Mouse (Mus musculus) midbrain, embryonic 10.5 days (tissue): ENCODE results near the gene Sparcl1. TPM values are rescaled to one million over a fixed set of nuclear protein-coding genes. Genes with fewer than 3 reads are reported as not detected.
A peak's percentile ranks its signal among the peaks of the same experiment; 100 is the strongest.

ENCODE experiments used
- DNase-seq: peaks from one replicate; pipeline ENCODE4 v3.0.0-alpha.2; 2017; ENCODE audit warnings: low spot score
- H3K27ac ChIP-seq: fragments of 300-500 bp; sonication (generic); replicated peaks from 2 replicates; pipeline ENCODE4 v1.5.1; 2016; ENCODE audit warnings: mild to moderate bottlenecking
- H3K27me3 ChIP-seq: fragments of 300-500 bp; sonication (generic); 2 replicates; pipeline ENCODE4 v1.6.1; 2016; ENCODE audit warnings: low read depth, mild to moderate bottlenecking; ENCODE audit not compliant: poor library complexity, severe bottlenecking
- H3K36me3 ChIP-seq: fragments of 300-500 bp; sonication (generic); 2 replicates; pipeline ENCODE4 v1.6.1; 2016; ENCODE audit warnings: mild to moderate bottlenecking, moderate library complexity
- H3K4me1 ChIP-seq: fragments of 300-500 bp; sonication (generic); 2 replicates; pipeline ENCODE4 v1.6.1; 2016
- H3K4me3 ChIP-seq: fragments of 300-500 bp; sonication (generic); 2 replicates; pipeline ENCODE4 v1.5.1; 2016; ENCODE audit warnings: mild to moderate bottlenecking, moderate library complexity
- H3K9me3 ChIP-seq: fragments of 300-500 bp; sonication (generic); replicated peaks from 2 replicates; pipeline ENCODE4 v1.6.1; 2016; ENCODE audit warnings: mild to moderate bottlenecking
- WGBS: fragments of 180-500 bp; shearing (Covaris S2); methylation state at CpG from one replicate; pipeline ENCODE4 v1.1.7; 2016; 5-methylcytosine and 5-hydroxymethylcytosine counted together
- polyA plus RNA-seq: library from polyadenylated mRNA; unstranded; fragments of >200 nt; fragmentation: Nextera tagmentation; extraction: Ambion mirVana; gene quantifications from 2 replicates; pipeline ENCODE4 v1.2.1, GENCODE M21; 2016

Sparcl1 gene
- 30.0 and 42.1 TPM in 2 replicates for polyA plus RNA-seq

DNA sequence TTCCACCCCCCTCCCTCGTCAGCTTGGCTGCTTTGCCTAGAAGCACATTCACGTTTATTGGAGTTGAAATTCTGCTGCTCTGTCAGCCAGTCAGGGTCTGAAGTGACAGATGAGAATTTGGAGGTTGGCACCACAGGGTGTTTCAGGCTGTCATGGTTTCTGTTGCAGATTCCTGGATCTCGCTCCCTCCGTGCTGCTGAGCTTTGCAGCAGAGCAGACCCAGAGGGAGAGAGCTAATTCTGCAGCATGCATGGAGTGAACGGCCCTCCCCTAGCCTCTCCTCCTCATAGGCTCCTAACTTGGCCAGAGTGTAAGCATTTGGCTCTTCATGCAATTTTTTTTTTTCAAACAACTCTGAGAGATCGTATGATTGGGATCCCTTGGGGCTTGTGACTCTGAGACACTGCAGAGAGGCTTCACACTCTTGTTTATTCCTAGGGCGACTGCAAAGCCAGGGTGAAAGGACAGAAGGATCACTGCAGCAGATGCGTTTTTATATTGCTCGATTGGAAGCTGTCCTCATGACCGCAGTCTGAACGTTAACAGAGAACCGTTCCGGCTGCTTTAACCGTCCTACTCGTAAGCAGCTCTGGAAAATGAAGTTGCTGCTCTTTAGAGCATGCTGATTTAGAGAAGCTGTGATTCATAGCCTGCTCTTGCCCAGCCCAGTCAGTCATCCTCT, at the start of gene Sparcl1:
Sparcl1 (minus strand) TSS at position 243 of the 682 bp plus-strand sequence.
- H3K27ac ChIP-seq: peak within 1 kb of the TSS; percentile 81
- peak; percentile 24 for DNase-seq
- H3K36me3 ChIP-seq: no peaks in the 10 kb centered on the region
- peaks cover 6% of the 10 kb centered on the region; the same call in 1 of the 2 replicates for H3K27me3 ChIP-seq
- peak within 1 kb of the TSS; percentile 11; the same call in 1 of the 2 replicates for H3K4me3 ChIP-seq
- WGBS: 34% methylated on average over 15 of the region's 15 CpGs
- H3K9me3 ChIP-seq: no peaks in the 10 kb centered on the region
- peaks cover 64% of the 10 kb centered on the region for H3K4me1 ChIP-seq

GRCm38 (mm10) chr5:104161390-104161789, 47.9 kb upstream of the Sparcl1 start:
- H3K27ac ChIP-seq: no peak overlapping the region
- DNase-seq: no peak
- WGBS: 79% methylated on average over 1 of the region's 1 CpGs
- H3K36me3 ChIP-seq: no peaks in the 10 kb centered on the region
- no peaks in the 10 kb centered on the region for H3K4me1 ChIP-seq
- H3K9me3 ChIP-seq: no peaks in the 10 kb centered on the region
- no peaks in the 10 kb centered on the region for H3K27me3 ChIP-seq
- no peak overlapping the region for H3K4me3 ChIP-seq

DNA sequence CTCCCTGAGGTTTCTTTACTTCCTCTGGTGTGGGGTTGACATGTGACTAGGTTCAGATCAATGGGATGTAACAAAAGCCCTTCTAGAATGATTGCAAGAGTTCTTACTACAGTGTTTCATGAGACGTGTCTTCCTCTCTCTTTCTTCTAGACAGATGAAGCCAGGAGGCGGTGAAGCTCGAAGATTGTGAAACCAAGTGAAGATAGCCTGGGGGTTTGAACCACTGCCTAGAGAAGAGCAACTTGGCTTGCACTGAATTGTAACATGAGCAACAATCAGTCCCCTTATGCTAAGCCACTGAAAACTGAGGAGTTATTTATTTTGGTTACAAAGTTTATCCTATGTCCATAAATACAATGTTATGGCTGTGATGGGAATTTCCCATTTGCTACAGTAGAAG, 47.0 kb upstream of the Sparcl1 start:
- no peaks in the 10 kb centered on the region for H3K27me3 ChIP-seq
- no peaks in the 10 kb centered on the region for H3K4me1 ChIP-seq
- no peak for DNase-seq
- H3K4me3 ChIP-seq: no peak overlapping the region
- no peaks in the 10 kb centered on the region for H3K36me3 ChIP-seq
- H3K27ac ChIP-seq: no peak overlapping the region
- 78% methylated on average over 3 of the region's 3 CpGs for WGBS
- no peaks in the 10 kb centered on the region for H3K9me3 ChIP-seq

GRCm38 (mm10) chr5:104158332-104159052, 45.0 kb upstream of the Sparcl1 start:
- Histone ChIP-seq H3K4me1 (no peaks in the 10 kb centered on the region), H3K36me3 (no peaks in the 10 kb centered on the region), H3K9me3 (no peaks in the 10 kb centered on the region), H3K27ac (no peak overlapping the region), H3K27me3 (no peaks in the 10 kb centered on the region), H3K4me3 (no peak overlapping the region)
- no peak for DNase-seq
- WGBS: 90% methylated on average over 7 of the region's 7 CpGs

DNA sequence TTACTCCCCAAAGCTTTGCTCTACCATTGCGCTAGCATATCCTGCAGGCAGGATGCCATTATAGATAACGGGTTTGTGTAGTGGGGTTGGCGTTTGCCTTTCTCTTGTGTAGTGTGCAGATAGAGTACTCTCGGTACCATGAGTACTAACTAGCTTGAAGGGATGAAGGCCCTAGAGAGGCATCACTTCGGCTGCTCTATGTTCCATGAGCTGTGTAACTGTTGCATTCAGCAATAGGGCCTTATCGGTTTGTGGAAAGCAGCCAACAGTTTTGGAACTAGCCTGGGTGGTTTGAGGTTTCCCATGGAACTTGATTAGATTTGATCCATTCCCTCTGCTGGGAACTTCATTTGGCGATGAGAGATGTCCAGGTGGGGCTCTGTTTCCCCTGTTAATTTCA, 44.2 kb upstream of the Sparcl1 start:
- no peak for DNase-seq
- Histone ChIP-seq H3K9me3 (no peaks in the 10 kb centered on the region), H3K27ac (no peak overlapping the region), H3K4me3 (no peak overlapping the region), H3K36me3 (no peaks in the 10 kb centered on the region), H3K27me3 (no peaks in the 10 kb centered on the region), H3K4me1 (no peaks in the 10 kb centered on the region)
- 92% methylated on average over 7 of the region's 7 CpGs for WGBS

DNA sequence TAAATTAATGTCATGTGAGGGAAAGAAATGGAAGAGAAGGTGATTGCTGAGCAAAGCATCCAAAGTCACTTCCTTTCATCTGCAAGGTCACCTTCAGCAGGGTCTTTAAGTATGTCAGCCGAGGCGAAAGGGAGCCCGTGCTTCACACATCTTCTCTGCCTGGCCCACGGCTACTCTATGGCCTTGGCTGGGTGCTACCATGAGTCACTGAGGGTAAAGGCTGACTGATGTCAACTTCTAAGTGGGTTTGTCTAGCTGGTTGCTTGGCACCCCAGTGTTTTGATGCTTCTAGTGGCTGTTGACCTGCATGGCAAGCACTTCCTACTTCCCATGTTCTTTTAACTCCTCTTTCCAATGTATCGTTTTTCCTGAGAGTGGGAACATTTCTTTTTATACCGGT, 36.7 kb upstream of the Sparcl1 start:
- H3K4me1 ChIP-seq: no peaks in the 10 kb centered on the region
- no peaks in the 10 kb centered on the region for H3K36me3 ChIP-seq
- no peak overlapping the region for H3K27ac ChIP-seq
- no peaks in the 10 kb centered on the region for H3K27me3 ChIP-seq
- WGBS: 93% methylated on average over 6 of the region's 6 CpGs
- H3K4me3 ChIP-seq: no peak overlapping the region
- DNase-seq: no peak
- H3K9me3 ChIP-seq: peaks cover 4% of the 10 kb centered on the region; the same call in 1 of the 2 replicates

GRCm38 (mm10) chr5:104149349-104149748, 35.8 kb upstream of the Sparcl1 start:
- H3K4me3 ChIP-seq: no peak overlapping the region
- 73% methylated on average over 7 of the region's 7 CpGs for WGBS
- no peaks in the 10 kb centered on the region for H3K4me1 ChIP-seq
- no peak overlapping the region for H3K27ac ChIP-seq
- no peaks in the 10 kb centered on the region for H3K27me3 ChIP-seq
- no peak for DNase-seq
- H3K9me3 ChIP-seq: peaks cover 4% of the 10 kb centered on the region; the same call in 1 of the 2 replicates
- no peaks in the 10 kb centered on the region for H3K36me3 ChIP-seq

- Histone ChIP-seq H3K4me3 (no peak overlapping the region), H3K27ac (no peak overlapping the region), H3K9me3 (no peaks in the 10 kb centered on the region), H3K36me3 (no peaks in the 10 kb centered on the region), H3K27me3 (no peaks in the 10 kb centered on the region), H3K4me1 (no peaks in the 10 kb centered on the region)
- no peak for DNase-seq
- WGBS: 85% methylated on average over 4 of the region's 4 CpGs
Measured at GRCm38 (mm10) chr5:104144057-104144456, 30.5 kb upstream of the Sparcl1 start.

GRCm38 (mm10) chr5:104141067-104141466, 27.5 kb upstream of the Sparcl1 start:
- Histone ChIP-seq H3K27ac (no peak overlapping the region), H3K9me3 (no peaks in the 10 kb centered on the region), H3K4me1 (no peaks in the 10 kb centered on the region), H3K36me3 (no peaks in the 10 kb centered on the region), H3K4me3 (no peak overlapping the region), H3K27me3 (no peaks in the 10 kb centered on the region)
- WGBS: 83% methylated on average over 2 of the region's 2 CpGs
- no peak for DNase-seq

- Histone ChIP-seq H3K4me3 (no peak overlapping the region), H3K9me3 (no peaks in the 10 kb centered on the region), H3K4me1 (no peaks in the 10 kb centered on the region), H3K36me3 (no peaks in the 10 kb centered on the region), H3K27ac (peak overlapping the region; percentile 55; the same call in 1 of the 2 replicates), H3K27me3 (no peaks in the 10 kb centered on the region)
- 83% methylated on average over 10 of the region's 10 CpGs for WGBS
- no peak for DNase-seq
Measured at GRCm38 (mm10) chr5:104137920-104138541, 24.5 kb upstream of the Sparcl1 start.

GRCm38 (mm10) chr5:104133752-104134151, 20.2 kb upstream of the Sparcl1 start:
- H3K27me3 ChIP-seq: no peaks in the 10 kb centered on the region
- H3K27ac ChIP-seq: no peak overlapping the region
- 80% methylated on average over 4 of the region's 4 CpGs for WGBS
- no peaks in the 10 kb centered on the region for H3K9me3 ChIP-seq
- H3K4me1 ChIP-seq: no peaks in the 10 kb centered on the region; the same call in 1 of the 2 replicates
- no peak overlapping the region for H3K4me3 ChIP-seq
- no peaks in the 10 kb centered on the region for H3K36me3 ChIP-seq
- no peak for DNase-seq

DNA sequence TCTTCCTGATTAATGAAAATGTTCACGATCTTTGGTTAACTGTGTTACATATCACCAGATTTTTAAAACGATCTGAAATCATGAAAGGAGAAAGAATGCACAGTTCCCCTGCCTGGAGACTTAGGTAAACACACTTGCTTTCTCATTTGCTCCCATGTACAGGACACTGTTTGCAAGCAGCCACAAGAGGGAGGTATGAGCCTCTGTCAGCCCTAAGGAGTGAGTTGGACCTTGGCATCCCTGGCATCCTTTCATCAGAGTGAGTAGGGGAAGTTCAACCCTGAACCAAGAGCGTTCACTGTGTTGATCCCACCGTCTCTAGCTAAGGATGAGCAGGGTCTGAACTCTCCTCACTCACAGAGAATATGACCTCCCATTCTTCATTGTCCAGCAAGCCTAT, 18.0 kb upstream of the Sparcl1 start:
- H3K27ac ChIP-seq: no peak overlapping the region
- H3K27me3 ChIP-seq: no peaks in the 10 kb centered on the region
- no peaks in the 10 kb centered on the region for H3K36me3 ChIP-seq
- no peak for DNase-seq
- H3K9me3 ChIP-seq: no peaks in the 10 kb centered on the region
- H3K4me1 ChIP-seq: peaks cover 3% of the 10 kb centered on the region
- H3K4me3 ChIP-seq: no peak overlapping the region
- 77% methylated on average over 4 of the region's 4 CpGs for WGBS

DNA sequence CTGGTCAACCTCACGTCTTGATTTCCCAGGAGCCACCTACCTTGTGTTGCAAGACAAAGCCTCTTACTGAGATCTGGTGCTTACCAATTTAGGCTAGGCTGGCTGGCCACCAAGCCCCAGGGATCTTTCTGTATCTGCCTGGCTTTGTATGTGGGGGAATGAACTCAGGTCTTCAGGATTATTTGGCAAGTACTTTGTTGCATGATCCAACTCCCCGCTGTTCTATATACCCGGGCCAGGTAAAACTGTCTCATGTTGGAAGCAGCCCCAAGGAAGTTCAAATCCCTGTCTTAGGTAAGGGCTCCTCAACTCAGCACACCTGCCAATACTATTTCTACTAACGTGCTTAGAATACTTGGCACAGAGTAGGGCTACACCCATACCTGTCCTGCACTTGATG, 17.4 kb upstream of the Sparcl1 start:
- no peak overlapping the region for H3K4me3 ChIP-seq
- WGBS: 86% methylated on average over 4 of the region's 4 CpGs
- H3K36me3 ChIP-seq: no peaks in the 10 kb centered on the region
- H3K27me3 ChIP-seq: no peaks in the 10 kb centered on the region
- no peak for DNase-seq
- no peaks in the 10 kb centered on the region for H3K9me3 ChIP-seq
- no peak overlapping the region for H3K27ac ChIP-seq
- peaks cover 5% of the 10 kb centered on the region for H3K4me1 ChIP-seq
